Mouse (Mus musculus) heart, adult 2 months (tissue): ENCODE data around the gene Nceh1. TPM values are rescaled to one million over a fixed set of nuclear protein-coding genes. Genes with fewer than 3 reads are reported as not detected.
"Not testable (repeated sequence)": the region's sequence is repeated elsewhere in the genome, so short reads cannot be mapped to it uniquely, and the experiment has no call there.

ENCODE experiments used
- DNase-seq, 2 experiments: peaks; one replicate each; pipeline ENCODE4 v3.0.0; 2021
- H3K27ac ChIP-seq: fragments of 200-600 bp; 2 replicates; pipeline ENCODE4 v1.8.1; 2022
- H3K27me3 ChIP-seq: fragments of 200-500 bp; 2 replicates; pipeline ENCODE4 v1.6.1; 2012; ENCODE audit warnings: mild to moderate bottlenecking, low read length, inconsistent platforms, mixed read lengths; ENCODE audit not compliant: control insufficient read depth, insufficient read depth
- H3K36me3 ChIP-seq: fragments of 200-500 bp; 2 replicates; pipeline ENCODE4 v1.6.1; 2012; ENCODE audit warnings: low read length, inconsistent platforms; ENCODE audit not compliant: control insufficient read depth, insufficient read depth
- H3K4me1 ChIP-seq: fragments of 200-500 bp; 2 replicates; pipeline ENCODE4 v1.6.1; 2011; ENCODE audit warnings: low read length; ENCODE audit not compliant: control insufficient read depth, insufficient read depth
- H3K4me3 ChIP-seq: fragments of 200-600 bp; 2 replicates; pipeline ENCODE4 v1.8.1; 2022
- H3K79me2 ChIP-seq: fragments of 200-500 bp; replicated peaks from 2 replicates; pipeline ENCODE4 v1.6.1; 2012; ENCODE audit warnings: mild to moderate bottlenecking, inconsistent platforms, low read length, moderate library complexity, mixed read lengths; ENCODE audit not compliant: control insufficient read depth, insufficient read depth
- H3K9ac ChIP-seq: fragments of 200-500 bp; 2 replicates; pipeline ENCODE4 v1.6.1; 2012; ENCODE audit warnings: low read depth, mild to moderate bottlenecking, control low read depth, inconsistent platforms, low read length, mixed read lengths
- CTCF ChIP-seq: fragments of 200-600 bp; IDR thresholded peaks from 2 replicates; pipeline ENCODE4 v1.8.1; 2022; ENCODE audit warnings: antibody characterized with exemption, mild to moderate bottlenecking, moderate library complexity
- EP300 ChIP-seq: fragments of 200-500 bp; IDR thresholded peaks from 2 replicates; pipeline ENCODE4 v1.6.1; 2011; ENCODE audit warnings: low read depth, low read length, control low read depth; ENCODE audit not compliant: insufficient read depth
- POLR2A ChIP-seq: fragments of 200-500 bp; IDR thresholded peaks from 2 replicates; pipeline ENCODE4 v1.6.1; 2011; ENCODE audit warnings: mild to moderate bottlenecking, low read depth, low read length, control low read depth; ENCODE audit not compliant: insufficient read depth
- WGBS: fragments of 180-500 bp; shearing (Covaris S2); methylation state at CpG from one replicate; pipeline ENCODE4 v1.1.7; 2018; 5-methylcytosine and 5-hydroxymethylcytosine counted together
- intact Hi-C: fragments of 180-260 bp; cut with DNase I; formaldehyde crosslinking; loops from one replicate; pipeline ENCODE4 v1.15.1; 2025
- polyA plus RNA-seq: library from polyadenylated mRNA; depleted of rRNA; stranded (reverse); fragments of >200 nt; gene quantifications from 2 replicates; pipeline ENCODE4 v1.2.3, GENCODE M21; 2012
- total RNA-seq, 2 experiments: library from RNA; stranded (reverse); gene quantifications; 2 replicates each; pipeline ENCODE4 v1.2.3; 2021

Gene Nceh1
- total and polyA plus RNA-seq, 3 experiments, result 81.3 to 233 (median 201) TPM

- TF ChIP-seq POLR2A, result no peak
- no peak for TF ChIP-seq EP300
- no peak for TF ChIP-seq CTCF
- H3K36me3 ChIP-seq, result peaks cover 6% of the 10 kb centered on the region
- H3K27me3 ChIP-seq, result no peaks in the 10 kb centered on the region
- DNase-seq, result no peak
- 86% methylated on average over 5 of the region's 5 CpGs for WGBS
- H3K9ac ChIP-seq, result no peak overlapping the region
- no peak overlapping the region for H3K4me3 ChIP-seq
- no peaks in the 10 kb centered on the region for H3K79me2 ChIP-seq
- intact Hi-C loops, result no loop called here
- H3K27ac ChIP-seq, result no peak overlapping the region; the same call in 1 of the 2 replicates
- peaks cover 7% of the 10 kb centered on the region for H3K4me1 ChIP-seq
These were observed 107.5 kb downstream of the Nceh1 start for GRCm38 (mm10) chr3:27290285-27290684.

GRCm38 (mm10) chr3:27290945-27291344 lies 108.2 kb downstream of the Nceh1 start:
- H3K27me3 ChIP-seq, intact Hi-C loops, H3K4me3 ChIP-seq, DNase-seq, H3K36me3 ChIP-seq, H3K9ac ChIP-seq, H3K79me2 ChIP-seq, H3K4me1 ChIP-seq: not testable (repeated sequence)
- peak; percentile 32 for TF ChIP-seq CTCF
- 0 out of 2 replicates have a peak overlapping the region, but pooled peaks have one; percentile 11 for H3K27ac ChIP-seq
- WGBS, result 64% methylated on average over 5 of the region's 5 CpGs

GRCm38 (mm10) chr3:27291411-27291810 lies 108.6 kb downstream of the Nceh1 start:
- H3K9ac ChIP-seq, intact Hi-C loops, H3K79me2 ChIP-seq, H3K4me1 ChIP-seq, H3K36me3 ChIP-seq, H3K4me3 ChIP-seq, DNase-seq, H3K27me3 ChIP-seq: not testable (repeated sequence)
- 0 out of 2 replicates have a peak overlapping the region, but pooled peaks have one; percentile 11 for H3K27ac ChIP-seq
- 53% methylated on average over 4 of the region's 4 CpGs for WGBS
- TF ChIP-seq CTCF, result peak; percentile 37

- peaks cover 3% of the 10 kb centered on the region for H3K36me3 ChIP-seq
- no peak overlapping the region for H3K9ac ChIP-seq
- no peaks in the 10 kb centered on the region for H3K79me2 ChIP-seq
- no peak overlapping the region for H3K27ac ChIP-seq
- no peaks in the 10 kb centered on the region for H3K27me3 ChIP-seq
- intact Hi-C loops, result no loop called here
- TF ChIP-seq POLR2A (no peak), EP300 (no peak), CTCF (no peak)
- WGBS, result 69% methylated on average over 7 of the region's 7 CpGs
- no peak overlapping the region for H3K4me3 ChIP-seq
- DNase-seq, result no peak
- peaks cover 5% of the 10 kb centered on the region; the same call in 1 of the 2 replicates for H3K4me1 ChIP-seq
These were observed 111.0 kb downstream of the Nceh1 start for GRCm38 (mm10) chr3:27293645-27294385.

GRCm38 (mm10) chr3:27300451-27300850 lies 117.7 kb downstream of the Nceh1 start:
- H3K9ac ChIP-seq, result no peak overlapping the region
- intact Hi-C loops, result no loop called here
- TF ChIP-seq CTCF, result no peak
- TF ChIP-seq EP300, result no peak
- no peak for TF ChIP-seq POLR2A
- H3K4me3 ChIP-seq, result no peak overlapping the region
- no peaks in the 10 kb centered on the region for H3K36me3 ChIP-seq
- H3K27ac ChIP-seq, result no peak overlapping the region
- no peak for DNase-seq
- WGBS, result 98% methylated on average over 4 of the region's 4 CpGs
- H3K4me1 ChIP-seq, result no peaks in the 10 kb centered on the region
- H3K27me3 ChIP-seq, result no peaks in the 10 kb centered on the region
- H3K79me2 ChIP-seq, result no peaks in the 10 kb centered on the region

GRCm38 (mm10) chr3:27302339-27303022 lies 119.7 kb downstream of the Nceh1 start:
- TF ChIP-seq EP300 (no peak), CTCF (no peak), POLR2A (no peak)
- no peaks in the 10 kb centered on the region for H3K4me1 ChIP-seq
- no peak overlapping the region for H3K4me3 ChIP-seq
- no peaks in the 10 kb centered on the region for H3K79me2 ChIP-seq
- no peak overlapping the region for H3K9ac ChIP-seq
- no peaks in the 10 kb centered on the region for H3K27me3 ChIP-seq
- H3K27ac ChIP-seq, result no peak overlapping the region
- intact Hi-C loops, result no loop called here
- 63% methylated on average over 9 of the region's 9 CpGs for WGBS
- H3K36me3 ChIP-seq, result no peaks in the 10 kb centered on the region
- DNase-seq, result no peak
